In genomic region chr4:145272763-145273162, GRCm38 (mm10) we compare ENCODE assay signal across 13 mouse cellular contexts. TPM values are rescaled to one million over a fixed set of nuclear protein-coding genes. Genes with fewer than 3 reads are reported as not detected.
A peak's percentile ranks its signal among the peaks of the same experiment; 100 is the strongest.
DNase-seq lines count a peak whose midpoint lies in the region; ATAC-seq and TF ChIP-seq lines count a peak whose summit lies in the region.
"Had no signal": no experiment of that assay in that cellular context is flagged by ENCODE, and none has a peak within 500 bp of the region (broad histone marks: within the 10 kb centered on the region; RNA-seq: fewer than 3 reads in every experiment).

No protein-coding gene starts in this region.

- H3K27me3 ChIP-seq in heart, adult 2 months (ENCODE audit: control insufficient read depth, insufficient read depth, low read length): no peaks in the 10 kb centered on the region
- H3K27me3 ChIP-seq in heart, embryonic 12.5 days (replicated peaks): no peaks in the 10 kb centered on the region
- no peaks in the 10 kb centered on the region for H3K27me3 ChIP-seq in stomach, embryonic 14.5 days (ENCODE audit: control insufficient read depth, insufficient read depth, low read length)
- H3K27me3 ChIP-seq: kidney, embryonic 15.5 days had no signal

- no peaks in the 10 kb centered on the region for H3K36me3 ChIP-seq in heart, adult 2 months (ENCODE audit: control insufficient read depth, insufficient read depth, low read length)
- no peaks in the 10 kb centered on the region for H3K36me3 ChIP-seq in heart, embryonic 12.5 days
- no peaks in the 10 kb centered on the region for H3K36me3 ChIP-seq in stomach, embryonic 14.5 days (ENCODE audit: control insufficient read depth, insufficient read depth, low read length)
- H3K36me3 ChIP-seq: kidney, embryonic 15.5 days had no signal

- no peak overlapping the region for H3K4me3 ChIP-seq in heart, adult 2 months
- no peak overlapping the region for H3K4me3 ChIP-seq in heart, embryonic 12.5 days
- H3K4me3 ChIP-seq in brown adipose tissue, adult 24 weeks (ENCODE audit: insufficient read depth, low read depth, low read length): no peak overlapping the region
- H3K4me3 ChIP-seq in stomach, embryonic 14.5 days (ENCODE audit: low read depth, low read length): no peak overlapping the region
- no peak overlapping the region for H3K4me3 ChIP-seq in layer of hippocampus, adult 2 months
- H3K4me3 ChIP-seq: kidney, embryonic 15.5 days had no signal

- H3K4me2 ChIP-seq in heart, embryonic 12.5 days: no peak overlapping the region
- H3K4me2 ChIP-seq in stomach, embryonic 14.5 days (replicated peaks; ENCODE audit: low read depth, low read length): no peak overlapping the region
- H3K4me2 ChIP-seq: kidney, embryonic 15.5 days had no signal

- no peak for TF ChIP-seq EP300 in heart, adult 2 months (IDR thresholded peaks at IDR 0.05; ENCODE audit: insufficient read depth, low read depth, low read length)

- intact Hi-C loops in heart, adult 2 months (cut with DNase I): no loop called here
- intact Hi-C loops in heart, postnatal 36 days (cut with DNase I): loop anchor here (2.0 kb wide), 1 partner anchor 26 kb away; the partner anchor contains the start of gene Tnfrsf1b

- H3K27ac ChIP-seq in heart, adult 2 months: peak overlapping the region; percentile 54
- no peak overlapping the region for H3K27ac ChIP-seq in heart, embryonic 12.5 days (ENCODE audit: poor library complexity, severe bottlenecking)
- H3K27ac ChIP-seq in brown adipose tissue, adult 24 weeks (replicated peaks; ENCODE audit: low read depth, low read length): peak overlapping the region; percentile 64
- peak overlapping the region; percentile 45; the same call in 1 of the 2 replicates for H3K27ac ChIP-seq in stomach, embryonic 14.5 days (ENCODE audit: low read length)
- H3K27ac ChIP-seq in layer of hippocampus, adult 2 months: no peak overlapping the region
- H3K27ac ChIP-seq: kidney, embryonic 15.5 days; liver, embryonic 14.5 days had no signal

- TF ChIP-seq CTCF in heart, adult 2 months (IDR thresholded peaks at IDR 0.05): no peak
- no peak for TF ChIP-seq CTCF in layer of hippocampus, adult 2 months (conservative IDR thresholded peaks at IDR 0.05)

- 0 out of 2 replicates have a peak, but pooled peaks cover 4% of the 10 kb centered on the region for H3K9me3 ChIP-seq in heart, embryonic 12.5 days (replicated peaks)
- no peaks in the 10 kb centered on the region for H3K9me3 ChIP-seq in stomach, embryonic 14.5 days (ENCODE audit: control insufficient read depth, low read depth, low read length)
- H3K9me3 ChIP-seq: kidney, embryonic 15.5 days had no signal

- no peak overlapping the region for H3K9ac ChIP-seq in heart, adult 2 months (ENCODE audit: low read depth, low read length)
- no peak overlapping the region for H3K9ac ChIP-seq in heart, embryonic 12.5 days
- H3K9ac ChIP-seq in stomach, embryonic 14.5 days (replicated peaks; ENCODE audit: low read depth, low read length): no peak overlapping the region
- H3K9ac ChIP-seq: kidney, embryonic 15.5 days; liver, embryonic 14.5 days had no signal

- ATAC-seq in heart, embryonic 12.5 days (ENCODE audit: insufficient number of reproducible peaks, low FRiP score): no peak
- no peak for ATAC-seq in stomach, embryonic 14.5 days (ENCODE audit: insufficient number of reproducible peaks, insufficient read depth, low FRiP score, low read depth)
- ATAC-seq: midbrain, embryonic 16.5 days had no signal

- no peak for TF ChIP-seq POLR2A in heart, adult 2 months (IDR thresholded peaks at IDR 0.05; ENCODE audit: insufficient read depth, low read depth, low read length)

- WGBS in heart, adult 2 months: 43% methylated on average over 1 of the region's 1 CpGs
- 62% methylated on average over 1 of the region's 1 CpGs for WGBS in heart, embryonic 12.5 days
- WGBS in stomach, embryonic 14.5 days: 55% methylated on average over 1 of the region's 1 CpGs

- H3K4me1 ChIP-seq in heart, adult 2 months (ENCODE audit: control insufficient read depth, insufficient read depth, low read length): peaks cover 8% of the 10 kb centered on the region
- no peaks in the 10 kb centered on the region for H3K4me1 ChIP-seq in heart, embryonic 12.5 days (replicated peaks)
- peaks cover 24% of the 10 kb centered on the region for H3K4me1 ChIP-seq in brown adipose tissue, adult 24 weeks (ENCODE audit: control insufficient read depth, insufficient read depth, insufficient read length, low read length)
- H3K4me1 ChIP-seq in stomach, embryonic 14.5 days (ENCODE audit: control insufficient read depth, insufficient read depth, low read length): no peaks in the 10 kb centered on the region
- H3K4me1 ChIP-seq: kidney, embryonic 15.5 days had no signal

- H3K79me2 ChIP-seq in heart, adult 2 months (replicated peaks; ENCODE audit: control insufficient read depth, insufficient read depth, low read length): no peaks in the 10 kb centered on the region

- DNase-seq in heart, adult 2 months: peak in 1 of 2 experiments; percentile 61
- peak; percentile 34 to 47 for DNase-seq in heart, postnatal 36 days
- no peak for DNase-seq in layer of hippocampus, adult 11-12 months (ENCODE audit: low spot score)
- no peak for DNase-seq in ovary, postnatal 14 days (ENCODE audit: low spot score)
- DNase-seq in layer of hippocampus, adult 2 months (ENCODE audit: low spot score in 2 of 2): no peak
- DNase-seq: thymus, postnatal 36 days had no signal

RNA-seq across cellular contexts. Expression of gene Tnfrsf1b, which starts 26.1 kb away (rescaled TPM):
- 1 to 10 TPM; 4.8 to 5.4 TPM for total RNA-seq in heart, adult 2 months (2021)
- polyA plus RNA-seq in heart, adult 2 months (2012; rRNA removed): 7.6 and 10.9 TPM in 2 replicates
- polyA plus RNA-seq in heart, embryonic 12.5 days (2016; fragmentation: Nextera tagmentation; extraction: Ambion mirVana): 3.8 and 4.1 TPM in 2 replicates
- polyA plus RNA-seq in brown adipose tissue, adult 24 weeks (2012; ENCODE audit: insufficient read depth, insufficient read length, missing spikeins): 2.8 and 3.4 TPM in 2 replicates
- 1 to 10 TPM; 6.0 to 8.1 TPM for total RNA-seq in heart, postnatal 36 days (2021)
- polyA plus RNA-seq in stomach, embryonic 14.5 days (2014; fragmentation: Nextera tagmentation; extraction: Ambion mirVana): 3.2 and 3.6 TPM in 2 replicates
- 1 to 10 TPM; 2.7 TPM for total RNA-seq in layer of hippocampus, adult 2 months (2021)

RNA-seq across cellular contexts. Expression of gene Tnfrsf8, which starts 42.2 kb away (rescaled TPM):
- under 1 TPM; 0.11 to 0.18 TPM for total RNA-seq in heart, adult 2 months (2021)
- polyA plus RNA-seq in heart, adult 2 months (2012; rRNA removed): 0.12 and 0.16 TPM in 2 replicates
- polyA plus RNA-seq in heart, embryonic 12.5 days (2016; fragmentation: Nextera tagmentation; extraction: Ambion mirVana): not detected in 2 replicates
- polyA plus RNA-seq in brown adipose tissue, adult 24 weeks (2012; ENCODE audit: insufficient read depth, insufficient read length, missing spikeins): not detected in 2 replicates
- total RNA-seq in heart, postnatal 36 days (2021): under 1 TPM in 1 of 2 experiments, not detected in 1; 0.11 TPM
- polyA plus RNA-seq in stomach, embryonic 14.5 days (2014; fragmentation: Nextera tagmentation; extraction: Ambion mirVana): 0.13 and 0.20 TPM in 2 replicates
- under 1 TPM; 0.52 to 0.69 TPM for total RNA-seq in layer of hippocampus, adult 2 months (2021)
- polyA plus RNA-seq: heart, embryonic 14.5 days had no signal

Comparison
In these comparisons a context has a peak if more than half of its experiments do, and no peak if none do; other contexts are left out.
1. H3K27ac ChIP-seq: peak in heart, adult 2 months (single experiment), brown adipose tissue, adult 24 weeks (single experiment) and stomach, embryonic 14.5 days (single experiment); none in heart, embryonic 12.5 days (single experiment) and layer of hippocampus, adult 2 months (single experiment).
2. DNase-seq: peak in heart, postnatal 36 days (2 of 2); none in layer of hippocampus, adult 11-12 months (single experiment), ovary, postnatal 14 days (single experiment) and layer of hippocampus, adult 2 months (0 of 2).